Mouse (Mus musculus): ENCODE measurements at regions not wholly inside any gene's neighbourhood (a gene's known extent, or its start where the extent isn't known, plus 50 kb on each side); places are given as distances from the start of the nearest gene placed in this dataset.

DNA sequence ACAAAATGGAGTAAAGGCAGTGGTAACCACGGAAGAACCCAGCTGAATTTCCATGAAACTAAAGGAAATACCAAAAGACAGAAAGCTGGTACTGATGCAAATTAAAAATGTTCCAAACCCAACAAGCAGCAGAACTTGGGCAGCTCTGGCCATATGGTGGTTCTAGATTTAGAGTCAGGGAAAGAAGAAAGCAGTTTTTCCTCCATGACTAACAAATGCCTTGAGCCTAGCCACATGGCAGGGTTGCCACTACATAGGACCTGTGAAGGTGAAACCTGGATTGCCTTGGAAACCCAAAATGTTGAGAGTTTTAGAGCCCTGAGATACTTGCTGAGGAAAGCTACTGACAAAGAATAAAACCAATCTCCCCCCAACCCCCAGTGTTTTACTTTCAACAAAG lies 701.5 kb upstream of the Foxg1 start:
- Histone ChIP-seq H3K27ac (ENCODE audit: low read depth) (no peak overlapping the region), H3K4me1 (ENCODE audit: insufficient read depth) (no peaks in the 10 kb centered on the region), H3K9me3 (ENCODE audit: low read depth, low read length) (no peaks in the 10 kb centered on the region), H3K27me3 (ENCODE audit: insufficient read depth, low read length) (no peaks in the 10 kb centered on the region), H3K4me2 (no peak overlapping the region), H3K4me3 (ENCODE audit: low read depth, low read length) (no peak overlapping the region), H3K36me3 (ENCODE audit: insufficient read depth) (no peaks in the 10 kb centered on the region), H3K9ac (no peak overlapping the region)
- DNase-seq (no peak), ATAC-seq (ENCODE audit: insufficient read depth) (no peak)
- WGBS = 67% methylated on average over 1 of the region's 1 CpGs
- TF ChIP-seq CTCF (IDR thresholded peaks at IDR 0.05; ENCODE audit: low read depth) = no peak

DNA sequence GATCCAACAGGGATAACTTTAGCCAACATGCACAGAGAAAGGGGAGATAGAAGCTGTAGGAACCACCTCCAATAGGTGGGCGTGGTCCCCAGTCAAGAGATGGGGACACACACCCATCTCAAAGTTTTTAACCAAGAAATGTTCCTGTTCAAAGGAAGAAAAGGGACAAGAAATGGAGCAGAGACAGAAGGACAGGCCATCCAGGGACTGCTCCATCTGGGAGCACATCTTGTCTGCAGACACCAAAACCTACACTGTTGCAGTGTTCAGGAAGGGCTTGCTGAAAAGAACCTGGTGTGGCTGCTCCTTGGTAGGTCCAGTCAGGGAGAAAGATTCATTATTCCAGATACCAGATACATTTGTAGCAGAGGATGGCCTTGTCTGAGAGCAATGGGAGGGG lies 676.5 kb upstream of the Foxg1 start:
- DNase-seq (no peak), ATAC-seq (ENCODE audit: insufficient read depth) (no peak)
- H3K27me3 ChIP-seq (ENCODE audit: insufficient read depth, low read length) = no peaks in the 10 kb centered on the region
- H3K9ac ChIP-seq = no peak overlapping the region
- no peak overlapping the region for H3K4me3 ChIP-seq (ENCODE audit: low read depth, low read length)
- no peaks in the 10 kb centered on the region for H3K9me3 ChIP-seq (ENCODE audit: low read depth, low read length)
- 60% methylated on average over 1 of the region's 1 CpGs for WGBS
- TF ChIP-seq CTCF (IDR thresholded peaks at IDR 0.05; ENCODE audit: low read depth) = no peak
- H3K36me3 ChIP-seq (ENCODE audit: insufficient read depth) = no peaks in the 10 kb centered on the region
- H3K4me1 ChIP-seq (ENCODE audit: insufficient read depth) = no peaks in the 10 kb centered on the region
- no peak overlapping the region for H3K4me2 ChIP-seq
- no peak overlapping the region for H3K27ac ChIP-seq (ENCODE audit: low read depth)

DNA sequence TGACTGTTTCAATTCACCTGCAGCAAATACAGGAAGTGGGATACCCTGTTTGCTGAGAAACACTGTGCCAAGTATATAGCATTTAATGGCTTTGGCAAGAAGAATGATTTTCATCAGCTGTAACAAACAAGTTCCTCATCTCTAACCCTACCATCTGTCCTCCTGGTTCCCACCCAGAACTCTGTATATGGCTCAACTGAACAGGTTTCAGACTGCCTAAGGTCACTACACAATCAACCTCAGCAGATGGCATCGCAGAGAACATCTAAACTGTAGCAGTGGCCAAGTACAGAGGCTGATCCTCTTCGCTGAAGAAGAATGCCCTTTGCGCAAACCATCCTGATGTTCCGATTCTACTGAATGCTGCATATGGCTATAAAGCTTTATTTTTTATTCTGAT lies 668.8 kb upstream of the Foxg1 start:
- TF ChIP-seq CTCF (IDR thresholded peaks at IDR 0.05; ENCODE audit: low read depth) = no peak
- no peak overlapping the region for H3K4me2 ChIP-seq
- WGBS = 90% methylated on average over 4 of the region's 4 CpGs

DNA sequence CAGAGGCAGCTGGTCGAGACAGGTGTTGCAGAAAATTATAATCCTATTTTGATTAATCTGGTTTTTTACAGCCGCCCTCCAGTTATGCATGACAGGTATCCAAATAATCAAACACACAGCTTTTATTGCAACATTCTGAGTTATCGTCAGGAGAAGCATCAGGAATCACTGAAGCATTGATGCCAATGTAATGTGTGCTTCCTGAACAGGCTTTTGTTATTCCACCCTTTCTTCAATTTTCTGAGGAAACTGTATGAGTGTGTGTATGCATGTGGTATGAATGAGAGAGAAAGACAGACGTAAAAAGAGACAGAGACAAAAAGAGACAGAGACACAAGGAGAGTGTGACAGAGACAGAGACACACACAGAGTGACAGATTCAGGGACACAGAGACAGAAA lies 652.6 kb upstream of the Foxg1 start:
- H3K9me3 ChIP-seq (ENCODE audit: low read depth, low read length) = no peaks in the 10 kb centered on the region
- H3K36me3 ChIP-seq (ENCODE audit: insufficient read depth) = no peaks in the 10 kb centered on the region
- H3K27ac ChIP-seq (ENCODE audit: low read depth) = no peak overlapping the region
- H3K27me3 ChIP-seq (ENCODE audit: insufficient read depth, low read length) = no peaks in the 10 kb centered on the region
- no peak overlapping the region for H3K4me3 ChIP-seq (ENCODE audit: low read depth, low read length)
- WGBS = 71% methylated on average over 4 of the region's 4 CpGs
- H3K9ac ChIP-seq = no peak overlapping the region
- no peak for DNase-seq
- no peak for TF ChIP-seq CTCF (IDR thresholded peaks at IDR 0.05; ENCODE audit: low read depth)
- ATAC-seq (ENCODE audit: insufficient read depth) = no peak
- no peaks in the 10 kb centered on the region for H3K4me1 ChIP-seq (ENCODE audit: insufficient read depth)
- H3K4me2 ChIP-seq = no peak overlapping the region

More for the DNA sequence above, 668.8 kb upstream of the Foxg1 start:
- Histone ChIP-seq H3K9me3 (ENCODE audit: low read depth, low read length) (no peaks in the 10 kb centered on the region), H3K9ac (no peak overlapping the region), H3K27me3 (ENCODE audit: insufficient read depth, low read length) (no peaks in the 10 kb centered on the region), H3K4me3 (ENCODE audit: low read depth, low read length) (no peak overlapping the region), H3K36me3 (ENCODE audit: insufficient read depth) (no peaks in the 10 kb centered on the region), H3K4me1 (ENCODE audit: insufficient read depth) (no peaks in the 10 kb centered on the region), H3K27ac (ENCODE audit: low read depth) (no peak overlapping the region)
- ATAC-seq (ENCODE audit: insufficient read depth) = no peak
- no peak for DNase-seq

GRCm38 (mm10) chr12:48758805-48759396 lies 623.6 kb upstream of the Foxg1 start:
- ATAC-seq (ENCODE audit: insufficient read depth) = no peak
- Histone ChIP-seq H3K4me2 (no peak overlapping the region), H3K27me3 (ENCODE audit: insufficient read depth, low read length) (no peaks in the 10 kb centered on the region), H3K36me3 (ENCODE audit: insufficient read depth) (no peaks in the 10 kb centered on the region), H3K27ac (ENCODE audit: low read depth) (no peak overlapping the region), H3K9ac (no peak overlapping the region), H3K4me1 (ENCODE audit: insufficient read depth) (no peaks in the 10 kb centered on the region), H3K9me3 (ENCODE audit: low read depth, low read length) (no peaks in the 10 kb centered on the region), H3K4me3 (ENCODE audit: low read depth, low read length) (no peak overlapping the region)
- 72% methylated on average over 3 of the region's 3 CpGs for WGBS
- no peak for TF ChIP-seq CTCF (IDR thresholded peaks at IDR 0.05; ENCODE audit: low read depth)
- DNase-seq = no peak

Measured in lung, embryonic 14.5 days (tissue).